Mouse (Mus musculus): Measurements from ENCODE around the gene Kcnn3. TPM values are rescaled to one million over a fixed set of nuclear protein-coding genes. Genes with fewer than 3 reads are reported as not detected.

The Kcnn3 gene
- polyA plus RNA-seq, 1 experiment = 0.02 TPM

GRCm38 (mm10) chr3:89657092-89657491 is 137.1 kb downstream of the Kcnn3 start:
- no peak for TF ChIP-seq GATA1 (IDR thresholded peaks at IDR 0.05; ENCODE audit: low read length)
- no peak for TF ChIP-seq TAL1 (IDR thresholded peaks at IDR 0.05; ENCODE audit: low read length)
- Histone ChIP-seq H3K36me3 (ENCODE audit: control insufficient read depth) (no peaks in the 10 kb centered on the region), H3K9me3 (ENCODE audit: control insufficient read depth, low read length) (no peaks in the 10 kb centered on the region), H3K27me3 (ENCODE audit: control insufficient read depth) (no peaks in the 10 kb centered on the region), H3K4me1 (ENCODE audit: control insufficient read depth) (no peaks in the 10 kb centered on the region), H3K4me3 (replicated peaks) (no peak overlapping the region)

GRCm38 (mm10) chr3:89658457-89658856 is 138.5 kb downstream of the Kcnn3 start:
- Histone ChIP-seq H3K27me3 (ENCODE audit: control insufficient read depth) (no peaks in the 10 kb centered on the region), H3K4me1 (ENCODE audit: control insufficient read depth) (no peaks in the 10 kb centered on the region), H3K4me3 (replicated peaks) (no peak overlapping the region), H3K9me3 (ENCODE audit: control insufficient read depth, low read length) (no peaks in the 10 kb centered on the region), H3K36me3 (ENCODE audit: control insufficient read depth) (no peaks in the 10 kb centered on the region)
- TF ChIP-seq GATA1 (IDR thresholded peaks at IDR 0.05; ENCODE audit: low read length) (no peak), TAL1 (IDR thresholded peaks at IDR 0.05; ENCODE audit: low read length) (no peak)

DNA sequence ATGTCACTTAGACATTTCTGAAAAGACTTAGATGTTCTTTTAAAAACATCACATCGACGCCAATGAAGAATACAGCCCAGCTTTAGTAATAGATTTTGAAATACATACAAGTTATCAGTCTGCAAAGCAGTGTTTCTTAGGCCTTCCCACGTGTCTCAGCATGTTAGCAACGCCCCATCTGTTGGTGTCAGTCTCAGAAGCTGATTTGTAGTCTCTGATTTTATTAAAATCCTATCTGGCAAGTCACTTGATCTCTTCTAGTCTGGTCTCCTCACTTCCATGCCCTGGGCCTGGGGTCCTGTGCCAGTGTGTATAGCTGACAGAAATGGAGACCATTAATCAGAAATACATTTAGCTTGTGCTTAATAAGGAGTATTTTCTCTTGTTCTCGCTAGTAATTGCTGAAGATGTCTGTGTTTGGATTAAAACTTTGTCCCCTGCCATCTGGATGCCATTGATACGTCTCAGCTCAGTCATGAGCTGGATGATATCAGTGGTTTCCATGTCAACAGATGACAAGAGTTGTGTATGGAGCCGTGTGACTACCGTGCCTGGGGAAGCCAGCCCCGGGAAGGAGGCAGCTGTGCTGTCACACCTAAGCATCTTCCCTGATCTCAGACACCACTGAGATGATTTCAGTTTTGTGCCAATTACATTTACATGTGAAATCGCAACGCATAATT is 140.1 kb downstream of the Kcnn3 start:
- H3K36me3 ChIP-seq (ENCODE audit: control insufficient read depth) = no peaks in the 10 kb centered on the region
- no peak overlapping the region for H3K4me3 ChIP-seq (replicated peaks)
- no peaks in the 10 kb centered on the region for H3K4me1 ChIP-seq (ENCODE audit: control insufficient read depth)
- no peak for TF ChIP-seq TAL1 (IDR thresholded peaks at IDR 0.05; ENCODE audit: low read length)
- no peak for TF ChIP-seq GATA1 (IDR thresholded peaks at IDR 0.05; ENCODE audit: low read length)
- H3K9me3 ChIP-seq (ENCODE audit: control insufficient read depth, low read length) = no peaks in the 10 kb centered on the region
- no peaks in the 10 kb centered on the region for H3K27me3 ChIP-seq (ENCODE audit: control insufficient read depth)

DNA sequence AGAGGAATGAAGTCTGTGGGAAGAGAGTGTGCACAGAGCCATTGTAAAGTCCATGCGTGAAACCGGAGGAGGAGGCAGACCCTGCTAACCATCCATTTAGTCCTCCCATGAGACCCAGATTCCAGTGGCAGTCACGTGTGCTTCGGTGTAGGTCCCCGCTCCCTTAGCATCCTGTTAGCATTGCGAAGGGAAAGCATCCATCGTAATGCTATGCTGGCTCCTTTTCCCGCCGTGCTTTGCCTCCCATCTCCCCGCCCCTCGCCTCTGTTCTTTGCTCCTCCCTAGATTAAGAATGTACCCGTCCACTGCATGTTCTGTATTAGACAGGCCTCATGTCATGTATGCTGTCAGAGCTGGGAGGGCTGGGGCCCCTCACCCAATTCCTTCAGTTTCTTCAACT is 144.8 kb downstream of the Kcnn3 start:
- Histone ChIP-seq H3K9me3 (ENCODE audit: control insufficient read depth, low read length) (no peaks in the 10 kb centered on the region), H3K4me1 (ENCODE audit: control insufficient read depth) (no peaks in the 10 kb centered on the region; the same call in 1 of the 2 replicates), H3K4me3 (replicated peaks) (no peak overlapping the region), H3K27me3 (ENCODE audit: control insufficient read depth) (no peaks in the 10 kb centered on the region), H3K36me3 (ENCODE audit: control insufficient read depth) (no peaks in the 10 kb centered on the region)
- no peak for TF ChIP-seq TAL1 (IDR thresholded peaks at IDR 0.05; ENCODE audit: low read length)
- no peak for TF ChIP-seq GATA1 (IDR thresholded peaks at IDR 0.05; ENCODE audit: low read length)

- H3K36me3 ChIP-seq (ENCODE audit: control insufficient read depth) = no peaks in the 10 kb centered on the region
- H3K9me3 ChIP-seq (ENCODE audit: control insufficient read depth, low read length) = no peaks in the 10 kb centered on the region
- H3K4me3 ChIP-seq (replicated peaks) = no peak overlapping the region
- no peaks in the 10 kb centered on the region for H3K27me3 ChIP-seq (ENCODE audit: control insufficient read depth)
- H3K4me1 ChIP-seq (ENCODE audit: control insufficient read depth) = no peaks in the 10 kb centered on the region; the same call in 1 of the 2 replicates
- TF ChIP-seq GATA1 (IDR thresholded peaks at IDR 0.05; ENCODE audit: low read length) (no peak), TAL1 (IDR thresholded peaks at IDR 0.05; ENCODE audit: low read length) (no peak)
These were observed 147.2 kb downstream of the Kcnn3 start for GRCm38 (mm10) chr3:89667131-89667530.

DNA sequence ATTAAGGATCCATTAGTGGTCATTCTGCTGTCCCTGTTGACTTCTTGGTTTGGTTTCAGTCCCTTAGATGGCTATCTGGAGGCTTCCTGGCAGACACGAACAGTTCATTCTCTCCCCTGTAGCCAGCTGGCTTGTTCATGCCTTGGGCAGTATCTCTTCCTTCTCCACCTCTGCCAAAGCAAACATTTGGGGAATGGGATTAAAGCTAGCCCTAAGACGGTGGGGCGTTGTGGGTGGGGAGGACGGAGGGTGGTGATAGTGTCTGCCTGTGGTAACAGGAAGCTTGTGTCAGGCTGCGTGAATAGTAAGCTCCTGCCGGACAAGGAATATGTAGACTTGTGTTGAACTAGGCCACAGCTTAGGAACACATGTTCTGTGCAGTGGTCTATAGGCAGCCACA is 151.4 kb downstream of the Kcnn3 start:
- H3K4me3 ChIP-seq (replicated peaks) = no peak overlapping the region
- no peaks in the 10 kb centered on the region; the same call in 1 of the 2 replicates for H3K4me1 ChIP-seq (ENCODE audit: control insufficient read depth)
- H3K36me3 ChIP-seq (ENCODE audit: control insufficient read depth) = no peaks in the 10 kb centered on the region
- H3K9me3 ChIP-seq (ENCODE audit: control insufficient read depth, low read length) = no peaks in the 10 kb centered on the region
- TF ChIP-seq GATA1 (IDR thresholded peaks at IDR 0.05; ENCODE audit: low read length) (no peak), TAL1 (IDR thresholded peaks at IDR 0.05; ENCODE audit: low read length) (no peak)
- no peaks in the 10 kb centered on the region for H3K27me3 ChIP-seq (ENCODE audit: control insufficient read depth)

DNA sequence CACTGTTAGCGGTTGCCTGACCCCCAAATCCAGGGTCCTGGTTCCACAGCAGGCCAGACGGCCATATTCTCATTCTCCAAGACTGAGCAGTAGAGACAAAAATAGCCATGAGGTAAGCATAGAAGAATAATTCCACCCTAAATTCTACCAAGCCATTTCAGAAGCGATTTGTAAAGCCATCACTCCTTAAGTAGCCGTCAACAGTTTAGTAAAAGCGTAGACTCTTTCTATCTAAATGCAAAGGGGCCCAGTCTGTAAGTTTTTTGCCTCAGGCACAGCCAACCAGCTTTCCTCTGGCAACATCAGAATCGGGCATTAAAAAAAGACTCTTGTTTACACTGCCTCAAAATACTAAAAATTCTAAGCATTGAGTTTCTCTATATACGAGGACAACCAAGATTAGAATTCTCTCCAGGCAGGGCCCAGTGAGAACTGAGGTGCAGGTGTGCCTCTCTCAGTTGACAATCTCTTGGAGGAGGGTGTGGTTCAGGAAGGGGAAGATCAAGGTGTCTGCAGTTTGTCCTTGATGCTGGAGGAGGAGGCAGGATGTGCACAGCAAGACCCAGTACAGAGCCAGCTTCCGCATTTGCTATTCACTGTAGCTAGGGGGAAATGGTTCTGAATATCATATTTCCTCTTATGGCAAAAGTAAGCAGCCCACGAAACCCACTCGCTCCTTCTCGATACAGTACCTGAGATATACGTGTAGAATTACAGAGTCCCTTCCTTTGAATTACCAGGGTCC is 152.8 kb downstream of the Kcnn3 start:
- Histone ChIP-seq H3K36me3 (ENCODE audit: control insufficient read depth) (no peaks in the 10 kb centered on the region), H3K4me1 (ENCODE audit: control insufficient read depth) (no peaks in the 10 kb centered on the region), H3K9me3 (ENCODE audit: control insufficient read depth, low read length) (no peaks in the 10 kb centered on the region), H3K27me3 (ENCODE audit: control insufficient read depth) (no peaks in the 10 kb centered on the region), H3K4me3 (replicated peaks) (no peak overlapping the region)
- TF ChIP-seq GATA1 (IDR thresholded peaks at IDR 0.05; ENCODE audit: low read length) (no peak), TAL1 (IDR thresholded peaks at IDR 0.05; ENCODE audit: low read length) (no peak)

DNA sequence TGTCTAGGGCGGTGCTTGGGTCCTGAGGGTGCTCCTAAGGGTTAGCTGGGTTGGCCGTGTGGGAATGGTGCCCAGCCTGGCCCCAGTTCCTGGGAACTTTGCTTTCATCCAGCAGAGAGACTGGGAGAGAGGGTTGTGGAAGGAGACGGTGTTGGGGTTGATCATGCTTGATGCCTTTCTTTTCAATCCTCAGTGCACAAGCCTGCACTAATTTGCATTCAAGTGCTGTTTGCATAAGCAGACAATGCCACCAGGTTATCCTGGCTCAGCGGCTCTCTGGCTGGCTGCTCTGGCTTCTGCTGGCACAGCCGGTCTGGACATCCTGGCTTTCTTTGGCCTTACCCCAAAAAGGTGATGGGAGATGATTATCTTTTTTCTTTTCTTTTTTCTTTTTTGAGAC is 157.7 kb downstream of the Kcnn3 start:
- H3K9me3 ChIP-seq (ENCODE audit: control insufficient read depth, low read length) = no peaks in the 10 kb centered on the region
- TF ChIP-seq TAL1 (IDR thresholded peaks at IDR 0.05; ENCODE audit: low read length) (no peak), GATA1 (IDR thresholded peaks at IDR 0.05; ENCODE audit: low read length) (no peak)
- H3K4me3 ChIP-seq (replicated peaks) = no peak overlapping the region
- no peaks in the 10 kb centered on the region for H3K4me1 ChIP-seq (ENCODE audit: control insufficient read depth)
- H3K36me3 ChIP-seq (ENCODE audit: control insufficient read depth) = no peaks in the 10 kb centered on the region
- peaks cover 4% of the 10 kb centered on the region; the same call in 1 of the 2 replicates for H3K27me3 ChIP-seq (ENCODE audit: control insufficient read depth)

DNA sequence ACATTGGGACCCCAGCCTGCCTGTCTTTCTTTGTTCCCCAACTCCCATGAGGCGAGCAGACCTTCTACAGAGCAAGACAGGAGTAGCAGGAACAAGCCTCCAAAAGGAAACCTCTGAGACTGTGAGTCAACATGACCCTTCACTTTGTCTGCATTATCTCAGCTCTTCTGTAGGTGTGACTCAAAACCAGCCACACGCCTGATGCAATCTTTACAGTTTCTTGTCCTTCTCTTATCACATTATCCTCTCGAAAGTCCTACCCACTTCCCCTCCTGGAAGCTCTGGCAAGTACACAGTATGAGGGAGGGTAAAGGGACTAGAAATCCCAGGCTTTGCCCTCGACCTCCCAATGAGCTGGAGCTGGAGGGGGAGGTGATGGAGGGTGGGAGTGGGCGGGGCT is 166.1 kb downstream of the Kcnn3 start:
- no peak overlapping the region for H3K4me3 ChIP-seq (replicated peaks)
- no peaks in the 10 kb centered on the region; the same call in 1 of the 2 replicates for H3K9me3 ChIP-seq (ENCODE audit: control insufficient read depth, low read length)
- H3K4me1 ChIP-seq (ENCODE audit: control insufficient read depth) = peaks cover 2% of the 10 kb centered on the region
- H3K36me3 ChIP-seq (ENCODE audit: control insufficient read depth) = no peaks in the 10 kb centered on the region
- H3K27me3 ChIP-seq (ENCODE audit: control insufficient read depth) = peaks cover 13% of the 10 kb centered on the region
- TF ChIP-seq TAL1 (IDR thresholded peaks at IDR 0.05; ENCODE audit: low read length) (no peak), GATA1 (IDR thresholded peaks at IDR 0.05; ENCODE audit: low read length) (no peak)

All from erythroblast, embryonic 14.5 days (primary cell).